Mouse (Mus musculus): Measurements from ENCODE around the gene Twnk.

DNA sequence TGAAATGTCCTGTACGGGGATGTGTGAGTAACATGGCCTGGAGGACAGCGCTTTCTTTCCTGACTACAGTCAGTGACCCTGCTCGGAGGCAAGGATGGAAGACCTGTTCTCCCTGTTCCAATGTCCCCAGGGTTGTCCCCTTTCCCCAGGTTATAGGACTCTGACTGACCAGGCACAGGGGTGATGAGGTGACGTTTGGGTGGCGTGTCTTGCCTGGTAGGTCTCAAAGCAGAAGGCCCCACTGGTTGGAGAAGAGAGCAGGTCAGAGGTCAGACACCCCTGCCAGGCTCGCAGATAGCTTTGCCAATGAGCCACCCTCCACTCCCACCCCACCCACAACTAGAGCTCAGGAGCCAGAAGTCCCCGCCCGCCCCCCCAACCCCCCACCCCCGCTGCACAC lies 24.1 kb downstream of the Twnk start:
- no peak for TF ChIP-seq CTCF (conservative IDR thresholded peaks at IDR 0.05 in 1 of 2, IDR thresholded peaks at IDR 0.05 in 1 of 2; ENCODE audit: low read depth in 2 of 2, low read length in 2 of 2)
- TF ChIP-seq POLR2A (IDR thresholded peaks at IDR 0.05; ENCODE audit: low read depth, low read length), result no peak
